Mouse (Mus musculus): ENCODE measurements around the gene Tut1.
"Not testable (repeated sequence)": the region's sequence is repeated elsewhere in the genome, so short reads cannot be mapped to it uniquely, and the experiment has no call there.

The Tut1 gene

DNA sequence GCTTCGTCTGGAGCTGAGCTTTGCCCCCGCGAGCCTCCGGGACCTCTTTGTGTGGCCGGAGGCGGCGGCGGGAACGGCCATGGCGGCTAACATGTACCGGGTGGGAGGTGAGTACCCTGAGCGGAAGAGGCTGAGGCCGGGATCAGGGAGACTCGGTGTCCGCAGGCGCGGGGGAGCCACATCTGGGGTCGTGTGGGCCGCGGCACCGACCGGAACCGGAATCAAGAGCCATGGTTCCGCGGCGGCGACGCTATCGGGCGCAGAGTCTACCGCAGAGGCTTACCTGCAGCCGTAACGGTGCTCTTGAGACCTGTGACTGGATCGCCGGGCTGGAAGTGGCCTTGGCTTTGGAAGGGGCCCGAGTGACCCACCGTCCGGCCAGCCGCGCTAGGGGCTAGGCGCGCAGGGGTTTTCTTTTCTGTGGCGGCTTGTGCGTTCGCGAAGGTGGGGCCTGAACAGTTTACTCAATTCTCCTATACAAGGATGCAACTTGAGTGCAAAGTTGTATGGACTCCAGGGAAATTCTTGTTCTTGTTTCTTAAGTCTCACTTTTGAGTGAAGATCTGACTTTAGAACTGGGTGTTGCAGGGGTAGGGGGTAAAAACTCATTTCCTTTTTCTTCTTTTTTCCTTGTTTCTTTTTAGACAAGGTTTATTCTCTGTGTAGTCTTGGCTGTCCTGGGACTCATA is 11.2 kb upstream of the Tut1 start:
- peak in 1 of 2 experiments; percentile 48 for DNase-seq (ENCODE audit: low spot score in 2 of 2)

DNA sequence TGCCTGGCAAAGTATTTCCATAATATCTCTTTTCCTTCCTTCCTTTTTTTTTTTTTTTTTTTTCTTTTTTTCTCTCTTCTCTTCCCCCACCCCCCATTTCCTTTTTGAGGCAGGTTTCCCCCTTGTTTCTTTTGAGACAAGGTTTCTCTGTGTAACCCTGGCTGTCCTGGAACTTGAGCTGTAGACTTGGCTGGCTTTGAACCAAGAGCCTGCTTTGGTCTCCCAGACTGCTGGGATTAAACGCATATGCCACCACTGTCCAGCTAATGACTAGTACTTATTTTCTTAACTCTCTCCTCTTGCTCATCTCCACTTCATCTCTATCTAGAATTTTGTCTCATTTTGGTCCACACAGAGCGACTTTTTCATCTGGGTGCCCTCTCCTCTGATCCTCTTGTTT is 10.6 kb upstream of the Tut1 start:
- no peak for DNase-seq (ENCODE audit: low spot score in 2 of 2)

DNA sequence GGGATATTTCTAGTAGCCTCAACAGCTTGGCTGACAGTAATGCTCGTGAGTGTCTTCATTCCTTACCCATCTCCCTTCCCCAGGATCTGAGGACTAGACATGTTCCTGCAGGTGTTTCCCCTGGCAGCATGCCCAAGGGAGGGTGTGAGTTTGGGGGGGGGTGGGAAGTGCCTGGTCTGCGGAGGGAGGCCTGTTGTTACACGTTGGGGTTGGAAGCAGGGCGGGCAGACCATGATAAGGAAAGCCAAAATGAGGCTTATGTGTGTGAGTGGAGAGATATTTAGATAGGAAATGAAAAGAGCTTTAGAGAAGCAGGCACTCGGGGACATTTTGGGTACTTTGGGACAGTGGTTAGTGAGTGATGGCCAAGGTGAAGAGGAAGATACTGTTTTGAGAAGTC is 9.6 kb upstream of the Tut1 start:
- no peak for DNase-seq (ENCODE audit: low spot score in 2 of 2)

- DNase-seq (ENCODE audit: low spot score in 2 of 2): no peak
These were observed 8.9 kb upstream of the Tut1 start for GRCm38 (mm10) chr19:8944750-8945149.

GRCm38 (mm10) chr19:8945251-8945650 is 8.4 kb upstream of the Tut1 start:
- no peak for DNase-seq (ENCODE audit: low spot score in 2 of 2)

DNA sequence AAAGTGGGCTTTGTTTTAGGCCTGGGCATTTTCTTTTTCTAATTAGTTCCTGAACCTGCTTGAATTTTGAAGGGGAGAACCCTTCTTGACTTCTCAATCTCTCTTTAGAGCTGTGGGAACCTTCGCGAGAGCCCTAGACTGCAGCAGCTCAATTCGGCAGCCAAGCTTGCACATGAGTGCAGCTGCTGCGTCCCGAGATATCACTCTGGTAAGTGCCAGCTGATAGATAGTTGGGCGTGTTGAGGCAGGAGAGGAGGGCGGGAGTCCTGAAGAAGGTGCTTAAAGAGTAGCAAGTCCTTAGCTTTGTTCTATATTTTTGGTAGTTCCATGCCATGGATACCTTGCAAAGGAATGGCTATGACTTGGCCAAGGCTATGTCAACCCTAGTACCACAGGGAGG is 6.7 kb upstream of the Tut1 start:
- no peak for DNase-seq (ENCODE audit: low spot score in 2 of 2)

- no peak for DNase-seq (ENCODE audit: low spot score in 2 of 2)
These were observed 3.5 kb upstream of the Tut1 start for GRCm38 (mm10) chr19:8950190-8950589.

GRCm38 (mm10) chr19:8952241-8952640 is 1.4 kb upstream of the Tut1 start:
- no peak for DNase-seq (ENCODE audit: low spot score in 2 of 2)

DNA sequence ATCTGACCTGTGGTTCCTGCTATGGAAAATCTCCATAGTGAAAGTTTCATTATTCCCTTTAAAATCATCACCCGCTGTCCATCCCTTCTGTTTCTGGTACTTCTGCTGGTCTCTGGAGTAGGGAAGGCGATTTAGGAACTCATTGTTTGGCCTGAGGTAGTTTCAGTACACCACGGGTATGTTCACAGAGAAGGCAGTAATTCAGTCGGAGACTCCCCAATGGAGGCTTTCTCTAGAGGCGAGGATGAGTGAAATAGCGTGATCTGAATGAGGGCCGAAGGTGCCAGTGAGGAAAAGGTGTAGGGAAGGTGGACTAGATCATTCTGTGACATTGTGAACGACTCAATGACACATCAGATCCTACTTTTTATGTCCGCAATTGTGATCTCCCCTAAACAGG is 524 bp downstream of the Tut1 start:
- no peak for DNase-seq (ENCODE audit: low spot score in 2 of 2)

DNA sequence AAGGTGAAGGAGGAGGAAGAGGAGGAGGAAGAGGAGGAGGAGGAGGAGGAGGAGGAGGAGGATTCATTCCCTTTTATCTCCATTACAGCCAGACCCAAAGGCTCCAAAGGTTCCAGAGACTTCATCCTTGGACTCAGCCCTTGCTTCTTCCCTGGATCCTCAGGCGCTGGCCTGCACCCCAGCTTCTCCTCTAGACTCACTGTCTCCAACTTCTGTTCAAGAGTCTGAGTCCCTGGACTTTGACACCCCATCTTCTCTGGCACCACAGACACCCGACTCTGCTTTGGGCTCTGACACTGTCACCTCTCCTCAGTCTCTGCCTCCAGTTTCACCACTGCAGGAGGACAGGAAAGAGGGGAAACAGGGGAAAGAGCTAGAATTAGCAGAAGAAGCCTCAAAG is 8.6 kb downstream of the Tut1 start:
- DNase-seq (ENCODE audit: low spot score in 2 of 2): no peak

DNA sequence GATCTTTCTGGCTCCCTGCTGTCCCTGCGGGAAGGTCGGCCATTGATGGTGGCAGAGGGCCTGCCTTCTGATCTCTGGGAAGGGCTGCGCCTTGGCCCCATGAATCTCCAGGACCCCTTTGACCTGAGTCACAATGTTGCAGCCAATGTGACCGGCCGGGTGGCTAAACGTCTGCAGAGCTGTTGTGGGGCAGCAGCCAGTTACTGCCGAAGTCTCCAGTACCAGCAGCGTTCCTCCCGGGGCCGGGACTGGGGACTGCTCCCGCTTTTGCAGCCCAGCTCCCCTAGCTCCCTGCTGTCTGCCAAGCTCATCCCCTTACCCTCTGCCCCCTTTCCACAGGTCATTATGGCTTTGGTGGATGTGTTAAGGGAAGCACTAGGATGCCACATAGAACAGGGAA is 11.4 kb downstream of the Tut1 start:
- no peak for DNase-seq (ENCODE audit: low spot score in 2 of 2)

GRCm38 (mm10) chr19:8965771-8966170 is 12.1 kb downstream of the Tut1 start:
- peak in 1 of 2 experiments; percentile 30 for DNase-seq (ENCODE audit: low spot score in 2 of 2)

DNA sequence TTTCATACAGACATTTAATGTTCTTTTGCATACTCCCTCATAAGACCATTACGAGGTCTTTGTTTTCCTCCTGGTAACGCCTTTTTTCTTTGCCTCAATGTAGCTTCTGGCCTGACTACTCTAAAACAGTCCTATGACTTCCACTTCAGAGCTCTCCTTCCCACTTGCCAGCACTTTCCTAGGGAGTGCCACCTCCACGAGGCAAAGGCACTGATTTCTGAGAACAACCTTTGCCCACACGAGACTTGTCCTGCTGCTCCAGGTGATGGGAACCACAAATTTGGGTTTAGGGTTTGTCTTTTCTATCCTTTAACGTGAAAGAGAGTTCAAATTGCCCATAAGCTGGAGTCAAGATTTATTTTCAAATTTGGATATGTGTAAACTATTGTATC is 12.5 kb downstream of the Tut1 start:
- DNase-seq (ENCODE audit: low spot score in 2 of 2): no peak

GRCm38 (mm10) chr19:8966590-8967372 is 13.1 kb downstream of the Tut1 start, which contains the start of gene Eef1g:
TSS of gene Eef1g (plus strand) at chr19:8967041.
- DNase-seq (ENCODE audit: low spot score in 2 of 2): peak; percentile 99

DNA sequence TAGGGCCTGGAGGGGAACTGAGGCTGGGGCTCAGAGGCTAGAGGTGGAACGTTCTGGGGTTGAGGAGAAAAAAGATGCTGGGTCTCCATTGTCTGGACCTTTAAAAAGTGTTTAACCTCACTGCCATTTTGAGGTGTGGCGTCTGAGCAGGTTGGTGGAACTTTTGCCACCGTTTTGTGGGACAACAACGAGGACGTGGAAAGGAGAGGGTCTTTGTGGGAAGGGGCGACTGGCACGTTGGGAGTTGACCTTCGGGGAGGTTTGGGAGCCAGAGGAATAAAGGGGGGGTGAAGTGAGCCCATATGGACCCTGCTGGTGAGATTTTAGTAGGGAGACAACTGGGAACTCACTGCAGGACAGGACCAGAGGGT is 13.7 kb downstream of the Tut1 start:
- DNase-seq (ENCODE audit: low spot score in 2 of 2): no peak

- no peak for DNase-seq (ENCODE audit: low spot score in 2 of 2)
These were observed 14.2 kb downstream of the Tut1 start for GRCm38 (mm10) chr19:8967893-8968292.

DNA sequence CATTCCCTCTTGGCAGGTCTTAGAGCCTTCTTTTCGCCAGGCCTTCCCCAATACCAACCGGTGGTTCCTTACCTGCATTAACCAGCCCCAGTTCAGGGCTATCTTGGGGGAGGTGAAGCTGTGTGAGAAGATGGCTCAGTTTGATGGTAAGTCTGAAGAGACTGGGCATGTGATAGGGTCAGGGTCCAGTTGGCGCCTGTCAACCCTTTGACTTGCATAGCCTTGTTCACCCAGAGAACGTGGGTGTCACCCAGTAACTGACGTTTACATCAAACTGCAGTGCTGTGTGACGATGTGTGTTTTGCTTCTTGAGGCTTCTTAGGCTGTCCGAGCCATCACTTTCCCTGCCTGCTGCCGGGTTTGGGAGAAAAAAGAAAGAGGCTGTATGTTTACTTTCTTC is 18.8 kb downstream of the Tut1 start:
- DNase-seq (ENCODE audit: low spot score in 2 of 2): not testable (repeated sequence)

GRCm38 (mm10) chr19:8974638-8975037 is 21.0 kb downstream of the Tut1 start:
- DNase-seq (ENCODE audit: low spot score in 2 of 2): no peak

DNA sequence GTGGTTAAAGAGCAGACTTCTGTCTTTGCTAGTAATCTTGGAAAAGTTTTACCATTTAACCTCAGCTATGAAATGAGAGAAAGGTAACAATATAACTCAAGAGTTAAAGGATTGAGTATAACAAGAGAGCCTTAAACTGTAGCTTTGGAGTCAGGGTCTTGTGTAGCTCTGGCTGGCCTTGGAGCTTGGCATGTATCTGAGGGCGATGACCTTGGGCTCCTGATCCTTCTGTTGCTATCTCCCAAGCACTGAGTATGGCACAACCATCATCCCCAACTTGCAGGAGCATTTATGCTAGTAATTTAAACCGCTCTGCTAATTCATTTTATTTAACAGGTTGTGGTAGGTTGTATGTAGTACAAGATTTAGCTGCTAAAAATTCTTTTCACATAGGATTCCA is 21.8 kb downstream of the Tut1 start:
- no peak for DNase-seq (ENCODE audit: low spot score in 2 of 2)

GRCm38 (mm10) chr19:8976535-8976934 is 22.9 kb downstream of the Tut1 start:
- DNase-seq (ENCODE audit: low spot score in 2 of 2): no peak

GRCm38 (mm10) chr19:8980771-8981170 is 27.1 kb downstream of the Tut1 start:
- DNase-seq (ENCODE audit: low spot score in 2 of 2): no peak

GRCm38 (mm10) chr19:8981450-8982168 is 28.0 kb downstream of the Tut1 start:
- DNase-seq (ENCODE audit: low spot score in 2 of 2): no peak

All from left cerebral cortex, adult 9 months (tissue).